Mouse (Mus musculus): ENCODE results near the gene Dedd2.

GRCm38 (mm10) chr7:25251071-25251791, 30.8 kb upstream of the Dedd2 start:
- no peak for TF ChIP-seq CTCF (IDR thresholded peaks at IDR 0.05)
- TF ChIP-seq EP300 (IDR thresholded peaks at IDR 0.05; ENCODE audit: insufficient read depth, low read depth, low read length): 0 out of 2 replicates have a peak, but pooled peaks have one; percentile 15
- no peak; the same call in none of the 2 replicates for TF ChIP-seq POLR2A (IDR thresholded peaks at IDR 0.05; ENCODE audit: insufficient read depth, low read depth, low read length)

Data from heart, adult 2 months (tissue).